Mouse (Mus musculus): ENCODE measurements at regions not wholly inside any gene's neighbourhood (a gene's known extent, or its start where the extent isn't known, plus 50 kb on each side); places are given as distances from the start of the nearest gene placed in this dataset.

- no peak for ATAC-seq (ENCODE audit: insufficient read depth, low FRiP score, low TSS enrichment)
- 98% methylated on average over 1 of the region's 1 CpGs for WGBS
Observed at GRCm38 (mm10) chr9:93420283-93420682, 878.3 kb downstream of the Plod2 start.

GRCm38 (mm10) chr9:93432335-93432734, 890.3 kb downstream of the Plod2 start:
- no peak overlapping the region for H3K9ac ChIP-seq (ENCODE audit: low read length)
- no peaks in the 10 kb centered on the region for H3K36me3 ChIP-seq (ENCODE audit: control insufficient read depth, insufficient read depth, low read length)
- H3K27me3 ChIP-seq (ENCODE audit: control insufficient read depth, insufficient read depth, low read length): no peaks in the 10 kb centered on the region
- no peaks in the 10 kb centered on the region for H3K9me3 ChIP-seq (ENCODE audit: control insufficient read depth, low read length)
- no peak overlapping the region for H3K4me3 ChIP-seq (ENCODE audit: low read depth, low read length)
- DNase-seq (ENCODE audit: low spot score) (no peak), ATAC-seq (ENCODE audit: insufficient read depth, low FRiP score, low TSS enrichment) (no peak)
- H3K4me1 ChIP-seq (ENCODE audit: control insufficient read depth, insufficient read depth, low read length): no peaks in the 10 kb centered on the region
- no peak overlapping the region for H3K4me2 ChIP-seq (ENCODE audit: low read depth)
- H3K27ac ChIP-seq (ENCODE audit: low read depth, low read length): no peak overlapping the region

More at GRCm38 (mm10) chr9:93420283-93420682, 878.3 kb downstream of the Plod2 start:
- H3K4me1 ChIP-seq (ENCODE audit: control insufficient read depth, insufficient read depth, low read length): no peaks in the 10 kb centered on the region
- no peak overlapping the region for H3K4me3 ChIP-seq (ENCODE audit: low read depth, low read length)
- no peak overlapping the region for H3K4me2 ChIP-seq (ENCODE audit: low read depth)
- H3K27ac ChIP-seq (ENCODE audit: low read depth, low read length): no peak overlapping the region
- no peak overlapping the region for H3K9ac ChIP-seq (ENCODE audit: low read length)
- H3K27me3 ChIP-seq (ENCODE audit: control insufficient read depth, insufficient read depth, low read length): no peaks in the 10 kb centered on the region
- no peaks in the 10 kb centered on the region for H3K9me3 ChIP-seq (ENCODE audit: control insufficient read depth, low read length)
- H3K36me3 ChIP-seq (ENCODE audit: control insufficient read depth, insufficient read depth, low read length): no peaks in the 10 kb centered on the region
- DNase-seq (ENCODE audit: low spot score): no peak

- Histone ChIP-seq H3K27ac (ENCODE audit: low read depth, low read length) (no peak overlapping the region), H3K36me3 (ENCODE audit: control insufficient read depth, insufficient read depth, low read length) (no peaks in the 10 kb centered on the region), H3K9me3 (ENCODE audit: control insufficient read depth, low read length) (no peaks in the 10 kb centered on the region), H3K4me1 (ENCODE audit: control insufficient read depth, insufficient read depth, low read length) (no peaks in the 10 kb centered on the region), H3K4me3 (ENCODE audit: low read depth, low read length) (no peak overlapping the region), H3K4me2 (ENCODE audit: low read depth) (no peak overlapping the region), H3K27me3 (ENCODE audit: control insufficient read depth, insufficient read depth, low read length) (no peaks in the 10 kb centered on the region), H3K9ac (ENCODE audit: low read length) (no peak overlapping the region)
- ATAC-seq (ENCODE audit: insufficient read depth, low FRiP score, low TSS enrichment): 0 out of 2 replicates have a peak, but pooled peaks have one; percentile 8
- DNase-seq (ENCODE audit: low spot score): no peak
Observed at GRCm38 (mm10) chr9:93458676-93459075, 916.7 kb downstream of the Plod2 start.

Data from neural tube, embryonic 11.5 days (tissue).